Mouse (Mus musculus) right cerebral cortex, postnatal 25 days (tissue): ENCODE measurements around the gene Ice1.

Source experiments
- DNase-seq: peaks from one replicate; pipeline ENCODE4 v3.0.0; 2022

Gene Ice1

GRCm38 (mm10) chr13:70553456-70553855 lies 84.0 kb downstream of the Ice1 start:
- no peak for DNase-seq

DNA sequence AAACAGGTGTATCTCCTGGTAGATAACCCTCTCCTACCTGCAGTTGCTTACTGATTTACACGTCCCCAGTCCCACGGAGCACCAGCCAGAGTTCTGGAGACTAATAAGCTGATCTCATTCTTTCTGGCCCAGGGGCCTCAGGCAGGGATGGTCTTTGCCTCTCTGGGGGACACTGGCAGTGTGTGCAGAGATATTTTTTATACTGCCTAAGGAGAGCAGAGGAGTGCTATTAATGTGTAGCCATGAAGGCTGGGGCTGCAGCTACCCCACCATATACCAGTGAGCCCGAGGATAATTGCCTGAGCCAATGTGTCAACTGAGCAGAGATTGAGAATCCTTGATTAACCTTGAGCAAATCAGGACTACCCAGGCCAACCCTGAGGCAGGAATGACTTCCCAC lies 90.0 kb downstream of the Ice1 start:
- DNase-seq: no peak

DNA sequence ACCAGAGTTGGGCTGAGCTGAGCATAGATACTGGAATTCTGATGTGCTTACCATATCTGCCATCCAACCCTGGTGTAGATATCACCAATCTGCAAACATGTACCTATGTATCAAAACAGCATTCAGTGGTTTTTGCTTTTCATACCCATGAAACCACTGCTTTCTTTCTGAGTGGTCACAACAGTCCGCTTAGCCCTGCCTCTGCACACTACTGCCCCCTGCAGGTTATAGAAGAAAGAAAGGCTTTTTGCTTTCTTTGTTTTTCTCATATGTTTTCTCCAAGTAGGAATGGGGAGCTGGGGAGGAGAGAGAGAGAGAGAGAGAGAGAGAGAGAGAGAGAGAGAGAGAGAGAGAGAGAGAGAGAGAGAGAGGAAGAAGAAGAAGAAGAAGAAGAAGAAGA lies 92.2 kb downstream of the Ice1 start:
- DNase-seq: no peak

- no peak for DNase-seq
These were observed 97.6 kb downstream of the Ice1 start for GRCm38 (mm10) chr13:70539842-70540241.

- DNase-seq: no peak
These were observed 104.0 kb downstream of the Ice1 start for GRCm38 (mm10) chr13:70533412-70533811.

DNA sequence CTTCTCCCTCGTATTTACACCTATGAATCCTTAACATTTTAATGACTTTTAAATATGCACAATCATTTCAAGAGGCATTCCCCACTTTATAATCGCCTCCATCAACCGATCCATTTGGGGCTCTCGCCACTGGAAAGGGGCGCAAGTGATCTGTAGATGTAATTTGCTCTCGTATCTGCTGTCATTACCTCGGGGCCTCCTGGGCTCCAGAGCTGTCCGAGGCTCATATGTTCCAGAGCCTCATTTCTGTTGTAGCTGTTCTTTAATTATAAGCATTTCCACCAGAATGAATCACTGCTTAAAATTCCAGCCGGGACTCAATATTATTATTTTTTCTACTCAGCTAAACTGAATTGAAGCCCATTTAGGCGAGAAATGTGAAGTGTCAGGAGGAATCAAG lies 104.7 kb downstream of the Ice1 start:
- DNase-seq: no peak

GRCm38 (mm10) chr13:70517651-70518050 lies 119.8 kb downstream of the Ice1 start:
- DNase-seq: no peak

DNA sequence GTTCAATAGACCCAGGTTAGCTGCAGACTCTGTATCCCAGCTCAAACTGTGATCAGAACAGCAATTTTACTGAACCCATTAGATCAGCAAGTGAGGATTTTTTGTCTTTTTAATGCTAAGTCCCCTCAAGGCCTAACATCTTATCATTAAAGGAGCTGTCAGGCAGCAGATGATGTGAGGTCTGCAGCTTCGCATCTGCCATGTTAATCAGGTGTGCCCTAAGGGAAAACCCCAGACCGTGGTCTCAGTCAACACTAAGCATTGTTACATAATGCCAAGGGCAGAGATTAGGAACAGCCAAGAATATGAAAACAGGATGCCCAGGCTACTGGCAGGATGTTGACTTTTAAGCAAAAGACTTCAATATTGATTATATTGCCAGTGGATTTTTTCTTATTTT lies 122.4 kb downstream of the Ice1 start:
- DNase-seq: no peak

- no peak for DNase-seq
These were observed 127.2 kb downstream of the Ice1 start for GRCm38 (mm10) chr13:70510199-70510598.

- no peak for DNase-seq
These were observed 127.9 kb downstream of the Ice1 start for GRCm38 (mm10) chr13:70509375-70510016.

- DNase-seq: no peak
These were observed 128.6 kb downstream of the Ice1 start for GRCm38 (mm10) chr13:70508708-70509374.
